Mouse (Mus musculus): ENCODE results near the gene Mcm10.

Mcm10 gene

GRCm38 (mm10) chr2:5012491-5013324, at the start of gene Mcm10:
Mcm10 (minus strand) TSS chr2:5012791.
- peak; percentile 96 for DNase-seq

- no peak for DNase-seq
Observed at GRCm38 (mm10) chr2:5061133-5061708, 48.6 kb upstream of the Mcm10 start.

GRCm38 (mm10) chr2:5059997-5060396, 47.4 kb upstream of the Mcm10 start:
- no peak for DNase-seq

GRCm38 (mm10) chr2:5058436-5058835, 45.8 kb upstream of the Mcm10 start:
- DNase-seq, result no peak

GRCm38 (mm10) chr2:5050562-5050961, 38.0 kb upstream of the Mcm10 start:
- no peak for DNase-seq

GRCm38 (mm10) chr2:5047016-5047415, 34.4 kb upstream of the Mcm10 start:
- DNase-seq, result no peak

- peak; percentile 24 for DNase-seq
Observed at GRCm38 (mm10) chr2:5045269-5045965, 32.8 kb upstream of the Mcm10 start.

GRCm38 (mm10) chr2:5044321-5044720, 31.7 kb upstream of the Mcm10 start:
- no peak for DNase-seq

GRCm38 (mm10) chr2:5043476-5043761, 30.8 kb upstream of the Mcm10 start:
- DNase-seq, result no peak

- DNase-seq, result no peak
Observed at GRCm38 (mm10) chr2:5042616-5043475, 30.3 kb upstream of the Mcm10 start.

- DNase-seq, result no peak
Observed at GRCm38 (mm10) chr2:5041854-5042253, 29.3 kb upstream of the Mcm10 start.

GRCm38 (mm10) chr2:5040281-5041161, 27.9 kb upstream of the Mcm10 start:
- DNase-seq, result no peak

GRCm38 (mm10) chr2:5039350-5040170, 27.0 kb upstream of the Mcm10 start:
- no peak for DNase-seq

- DNase-seq, result no peak
Observed at GRCm38 (mm10) chr2:5038320-5038719, 25.7 kb upstream of the Mcm10 start.

GRCm38 (mm10) chr2:5037390-5037789, 24.8 kb upstream of the Mcm10 start:
- DNase-seq, result no peak

- DNase-seq, result no peak
Observed at GRCm38 (mm10) chr2:5036411-5037076, 24.0 kb upstream of the Mcm10 start.

- DNase-seq, result no peak
Observed at GRCm38 (mm10) chr2:5035241-5035640, 22.6 kb upstream of the Mcm10 start.

- no peak for DNase-seq
Observed at GRCm38 (mm10) chr2:5034801-5035200, 22.2 kb upstream of the Mcm10 start.

GRCm38 (mm10) chr2:5033546-5034420, 21.2 kb upstream of the Mcm10 start:
- peak; percentile 33 for DNase-seq

All from kidney, postnatal 10 days (tissue).